Mouse (Mus musculus) lung, postnatal 36 days (tissue): ENCODE data around the gene Olfr221.

ENCODE experiments used
- DNase-seq: peaks from one replicate; pipeline ENCODE4 v3.0.0; 2022; ENCODE audit warnings: mixed read lengths

Gene Olfr221

GRCm38 (mm10) chr14:52019051-52019589 lies 23.1 kb downstream of the Olfr221 start:
- no peak for DNase-seq

- DNase-seq: no peak
Observed at GRCm38 (mm10) chr14:52018248-52019050, 23.8 kb downstream of the Olfr221 start.

- no peak for DNase-seq
Observed at GRCm38 (mm10) chr14:52017662-52018061, 24.6 kb downstream of the Olfr221 start.

- no peak for DNase-seq
Observed at GRCm38 (mm10) chr14:52016625-52017405, 25.4 kb downstream of the Olfr221 start.

GRCm38 (mm10) chr14:52015445-52016100 lies 26.7 kb downstream of the Olfr221 start, which contains the start of gene Tmem253:
Gene Tmem253, plus strand, starts transcription at chr14:52015658.
- no peak for DNase-seq

GRCm38 (mm10) chr14:52014761-52015311 lies 27.4 kb downstream of the Olfr221 start:
- peak; percentile 75 for DNase-seq

GRCm38 (mm10) chr14:52014271-52014760 lies 27.9 kb downstream of the Olfr221 start:
- no peak for DNase-seq

GRCm38 (mm10) chr14:52013771-52014219 lies 28.5 kb downstream of the Olfr221 start:
- peak; percentile 33 for DNase-seq

- DNase-seq: no peak
Observed at GRCm38 (mm10) chr14:52013021-52013610, 29.1 kb downstream of the Olfr221 start.

GRCm38 (mm10) chr14:52012553-52012952 lies 29.7 kb downstream of the Olfr221 start:
- no peak for DNase-seq

GRCm38 (mm10) chr14:52012085-52012484 lies 30.2 kb downstream of the Olfr221 start:
- DNase-seq: no peak

- DNase-seq: no peak
Observed at GRCm38 (mm10) chr14:52011683-52012082, 30.6 kb downstream of the Olfr221 start.

GRCm38 (mm10) chr14:52010446-52011111 lies 31.7 kb downstream of the Olfr221 start:
- no peak for DNase-seq

- no peak for DNase-seq
Observed at GRCm38 (mm10) chr14:52009841-52010240, 32.4 kb downstream of the Olfr221 start.

GRCm38 (mm10) chr14:52009361-52009760 lies 32.9 kb downstream of the Olfr221 start:
- no peak for DNase-seq

- peak; percentile 93 for DNase-seq
Observed at GRCm38 (mm10) chr14:52008321-52009203, 33.7 kb downstream of the Olfr221 start.

- no peak for DNase-seq
Observed at GRCm38 (mm10) chr14:52006771-52007170, 35.5 kb downstream of the Olfr221 start.

GRCm38 (mm10) chr14:52006241-52006640 lies 36.0 kb downstream of the Olfr221 start:
- DNase-seq: no peak

GRCm38 (mm10) chr14:52005616-52006015 lies 36.6 kb downstream of the Olfr221 start:
- DNase-seq: no peak

GRCm38 (mm10) chr14:52005141-52005540 lies 37.1 kb downstream of the Olfr221 start:
- no peak for DNase-seq
